Mouse (Mus musculus) ovary, postnatal 36 days (tissue): ENCODE data around the gene Vrk2.

ENCODE experiments used
- DNase-seq: peaks from one replicate; pipeline ENCODE4 v3.0.0; 2022; ENCODE audit warnings: low spot score, mixed read lengths

The Vrk2 gene

GRCm38 (mm10) chr11:26593061-26594059 lies at the start of gene Vrk2, which contains the start of gene Gm6899:
Gene Vrk2 (minus strand): TSS chr11:26593999.
Gene Gm6899 (plus strand): TSS chr11:26593241.
- DNase-seq = peak; percentile 86

GRCm38 (mm10) chr11:26642141-26642540 lies 48.3 kb upstream of the Vrk2 start:
- DNase-seq = no peak

- DNase-seq = no peak
These were observed 46.6 kb upstream of the Vrk2 start for GRCm38 (mm10) chr11:26640314-26640785.

GRCm38 (mm10) chr11:26636239-26636638 lies 42.4 kb upstream of the Vrk2 start:
- no peak for DNase-seq

- DNase-seq = no peak
These were observed 28.9 kb upstream of the Vrk2 start for GRCm38 (mm10) chr11:26622727-26623126.

GRCm38 (mm10) chr11:26618475-26619223 lies 24.9 kb upstream of the Vrk2 start:
- no peak for DNase-seq

- DNase-seq = no peak
These were observed 15.0 kb upstream of the Vrk2 start for GRCm38 (mm10) chr11:26608795-26609194.

- DNase-seq = no peak
These were observed 10.4 kb upstream of the Vrk2 start for GRCm38 (mm10) chr11:26604061-26604655.

GRCm38 (mm10) chr11:26601571-26602175 lies 7.9 kb upstream of the Vrk2 start:
- no peak for DNase-seq

- DNase-seq = no peak
These were observed 6.9 kb upstream of the Vrk2 start for GRCm38 (mm10) chr11:26600692-26601091.

- no peak for DNase-seq
These were observed 5.1 kb upstream of the Vrk2 start for GRCm38 (mm10) chr11:26598876-26599275.

GRCm38 (mm10) chr11:26597761-26598160 lies 4.0 kb upstream of the Vrk2 start:
- DNase-seq = no peak

- DNase-seq = no peak
These were observed 3.3 kb upstream of the Vrk2 start for GRCm38 (mm10) chr11:26597145-26597544.

- DNase-seq = no peak
These were observed 2.4 kb upstream of the Vrk2 start for GRCm38 (mm10) chr11:26596186-26596585.

GRCm38 (mm10) chr11:26594487-26594886 lies 688 bp upstream of the Vrk2 start:
- no peak for DNase-seq

GRCm38 (mm10) chr11:26592395-26593053 lies 1.3 kb downstream of the Vrk2 start:
- no peak for DNase-seq

- DNase-seq = no peak
These were observed 6.6 kb downstream of the Vrk2 start for GRCm38 (mm10) chr11:26587184-26587524.

- DNase-seq = no peak
These were observed 7.2 kb downstream of the Vrk2 start for GRCm38 (mm10) chr11:26586367-26587183.

GRCm38 (mm10) chr11:26585409-26586366 lies 8.1 kb downstream of the Vrk2 start:
- DNase-seq = no peak
